Comparison of ENCODE assay signal across 1 mouse cellular context in the genomic region with DNA sequence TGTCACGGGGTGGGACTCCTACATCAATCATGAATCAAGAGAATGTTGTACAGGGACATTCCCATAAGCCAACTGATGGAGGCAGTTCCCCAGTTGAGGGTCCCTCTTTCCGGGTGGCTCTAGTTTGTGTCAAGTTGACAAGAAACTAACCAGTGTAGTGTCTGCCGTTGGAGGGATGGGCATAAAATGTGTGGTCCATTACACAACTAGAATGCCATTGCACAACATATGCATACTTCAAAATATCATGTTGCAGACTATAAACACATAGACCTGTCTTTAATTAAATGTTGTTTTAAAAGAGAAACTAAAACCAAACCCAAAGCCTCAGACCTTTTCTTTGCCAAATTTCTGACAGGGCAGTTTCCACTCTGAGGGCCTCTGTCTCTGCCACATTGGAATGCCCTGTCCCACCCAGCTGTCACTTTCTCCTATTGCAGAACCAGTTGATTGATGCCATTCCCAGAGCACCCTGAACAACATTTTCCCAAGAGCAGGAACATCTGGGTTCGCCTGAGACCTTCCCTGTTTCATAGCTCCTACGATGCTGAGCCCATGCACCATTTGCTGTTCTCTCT.
TF ChIP-seq lines count a peak whose summit lies in the region.

No protein-coding gene starts in this region.

TF ChIP-seq in myocyte, 11 proteins besides CTCF, POLR2A, EP300 and RAD21 (continued from another document):
- no peak for TF ChIP-seq TCF3 (IDR thresholded peaks at IDR 0.05; ENCODE audit: insufficient read length, low read depth)
